In the genomic region with DNA sequence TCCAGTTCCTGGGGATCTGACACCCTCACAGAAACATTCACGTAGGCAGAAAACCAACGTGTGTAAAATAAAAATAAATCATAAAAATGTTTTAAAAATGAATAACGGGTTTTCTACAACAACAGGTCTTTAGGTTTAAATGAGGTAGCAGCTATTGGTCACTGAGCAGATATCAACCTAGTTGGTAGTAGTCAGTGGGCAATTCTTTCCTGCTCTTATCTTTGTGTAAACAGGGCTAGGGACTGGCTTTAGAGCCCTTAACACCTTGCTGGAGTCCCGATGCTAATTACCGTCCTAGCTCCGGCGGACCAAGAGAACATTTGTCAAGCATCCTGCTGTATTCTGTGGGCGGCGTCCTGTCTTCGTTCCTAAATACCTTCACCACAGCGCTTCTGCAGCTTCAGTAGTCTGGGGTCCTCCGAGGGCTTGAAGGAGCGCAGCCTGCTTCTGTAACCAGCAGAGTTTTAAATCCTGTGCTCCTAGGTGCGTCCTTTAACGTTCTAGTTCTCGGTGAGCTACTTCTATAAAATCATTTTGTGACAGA, we compare ENCODE assay signal across 10 mouse cellular contexts. TPM values are rescaled to one million over a fixed set of nuclear protein-coding genes. Genes with fewer than 3 reads are reported as not detected.
DNase-seq lines count a peak whose midpoint lies in the region; ATAC-seq and TF ChIP-seq lines count a peak whose summit lies in the region.
"Had no signal": no experiment of that assay in that cellular context is flagged by ENCODE, and none has a peak within 500 bp of the region (broad histone marks: within the 10 kb centered on the region; RNA-seq: fewer than 3 reads in every experiment).

No protein-coding gene starts in this region.

- no peaks in the 10 kb centered on the region; the same call in 1 of the 2 replicates for H3K27me3 ChIP-seq in embryonic facial prominence, embryonic 15.5 days
- H3K27me3 ChIP-seq in limb, embryonic 10.5 days (ENCODE audit: low read depth, poor library complexity, severe bottlenecking) = peaks cover 42% of the 10 kb centered on the region
- H3K27me3 ChIP-seq in neural tube, embryonic 15.5 days (replicated peaks) = no peaks in the 10 kb centered on the region

- H3K4me3 ChIP-seq in left cerebral cortex, adult 2 months = peak overlapping the region; percentile 17; the same call in 1 of the 2 replicates
- H3K4me3 ChIP-seq in embryonic facial prominence, embryonic 15.5 days (replicated peaks) = peak overlapping the region; percentile 28; the same call in 1 of the 2 replicates
- H3K4me3 ChIP-seq in limb, embryonic 10.5 days = peak overlapping the region; percentile 50
- H3K4me3 ChIP-seq in neural tube, embryonic 15.5 days (replicated peaks) = peak overlapping the region; percentile 33

- H3K27ac ChIP-seq in left cerebral cortex, adult 2 months = no peak overlapping the region
- no peak overlapping the region for H3K27ac ChIP-seq in embryonic facial prominence, embryonic 15.5 days (replicated peaks)
- no peak overlapping the region for H3K27ac ChIP-seq in limb, embryonic 10.5 days
- H3K27ac ChIP-seq in neural tube, embryonic 15.5 days (replicated peaks) = no peak overlapping the region

- H3K4me1 ChIP-seq in embryonic facial prominence, embryonic 15.5 days = peaks cover 14% of the 10 kb centered on the region
- H3K4me1 ChIP-seq in limb, embryonic 10.5 days = peaks cover 34% of the 10 kb centered on the region
- H3K4me1 ChIP-seq in neural tube, embryonic 15.5 days = peaks cover 13% of the 10 kb centered on the region

- no peak overlapping the region for H3K9ac ChIP-seq in embryonic facial prominence, embryonic 15.5 days
- H3K9ac ChIP-seq in neural tube, embryonic 15.5 days (replicated peaks) = 0 out of 2 replicates have a peak overlapping the region, but pooled peaks have one; percentile 11

- intact Hi-C loops in left cerebral cortex, adult 2 months (cut with DNase I) = no loop called here

- no peak for ATAC-seq in embryonic facial prominence, embryonic 15.5 days (ENCODE audit: insufficient number of reproducible peaks, low FRiP score, low TSS enrichment, low read depth)
- ATAC-seq in neural tube, embryonic 15.5 days (ENCODE audit: low FRiP score) = no peak

- no peaks in the 10 kb centered on the region for H3K36me3 ChIP-seq in embryonic facial prominence, embryonic 15.5 days
- no peaks in the 10 kb centered on the region for H3K36me3 ChIP-seq in limb, embryonic 10.5 days
- H3K36me3 ChIP-seq in neural tube, embryonic 15.5 days = no peaks in the 10 kb centered on the region

- TF ChIP-seq CTCF in left cerebral cortex, adult 2 months (IDR thresholded peaks at IDR 0.05) = no peak

- no peaks in the 10 kb centered on the region for H3K9me3 ChIP-seq in embryonic facial prominence, embryonic 15.5 days (replicated peaks)
- H3K9me3 ChIP-seq in limb, embryonic 10.5 days (replicated peaks) = no peaks in the 10 kb centered on the region
- no peaks in the 10 kb centered on the region for H3K9me3 ChIP-seq in neural tube, embryonic 15.5 days (replicated peaks)

- WGBS in embryonic facial prominence, embryonic 15.5 days = 12% methylated on average over 16 of the region's 16 CpGs
- WGBS in limb, embryonic 10.5 days = 8% methylated on average over 16 of the region's 16 CpGs
- WGBS in neural tube, embryonic 15.5 days = 10% methylated on average over 16 of the region's 16 CpGs

- no peak for DNase-seq in left cerebral cortex, adult 2 months (ENCODE audit: extremely low spot score in 1 of 2, low spot score in 2 of 2)
- DNase-seq in left cerebral cortex, adult 18-20 months (ENCODE audit: low spot score in 2 of 2) = no peak
- peak; percentile 47 for DNase-seq in limb, embryonic 10.5 days (ENCODE audit: low spot score)
- DNase-seq in cerebellum, postnatal 4 days (ENCODE audit: low spot score in 2 of 2) = no peak
- no peak for DNase-seq in thymus, postnatal 36 days
- no peak for DNase-seq in layer of hippocampus, adult 8-10 months (ENCODE audit: low spot score in 2 of 2)
- DNase-seq: kidney, postnatal 14 days had no signal

- peak overlapping the region; percentile 58 for H3K4me2 ChIP-seq in embryonic facial prominence, embryonic 15.5 days (replicated peaks)
- peak overlapping the region; percentile 76 for H3K4me2 ChIP-seq in neural tube, embryonic 15.5 days

RNA-seq across cellular contexts. Expression of gene Tctex1d1, which starts 0.6 kb away (rescaled TPM):
- total RNA-seq in left cerebral cortex, adult 2 months (2021) = under 1 TPM; 0.61 to 0.96 TPM
- under 1 TPM in 1 of 2 experiments, not detected in 1; 0.42 TPM for total RNA-seq in left cerebral cortex, adult 18-20 months (2021)
- 0.83 and 1.8 TPM in 2 replicates for polyA plus RNA-seq in embryonic facial prominence, embryonic 15.5 days (2015; fragmentation: Nextera tagmentation; extraction: Ambion mirVana)
- 0.10 and 0.25 TPM in 2 replicates for polyA plus RNA-seq in limb, embryonic 10.5 days (2016; fragmentation: Nextera tagmentation; extraction: Ambion mirVana)
- 2.7 and 3.2 TPM in 2 replicates for polyA plus RNA-seq in neural tube, embryonic 15.5 days (2015; fragmentation: Nextera tagmentation; extraction: Ambion mirVana)
- 1 to 10 TPM in 1 of 4 experiments, under 1 TPM in 2, not detected in 1; 0.37 to 1.3 (median 0.55) TPM for total RNA-seq in layer of hippocampus, adult 8-10 months (2022)

RNA-seq across cellular contexts. Expression of gene Insl5, which starts 48.8 kb away (rescaled TPM):
- total RNA-seq in left cerebral cortex, adult 2 months (2021) = 1 to 10 TPM; 1.8 to 3.1 TPM
- total RNA-seq in left cerebral cortex, adult 18-20 months (2021) = 1 to 10 TPM in 1 of 2 experiments, not detected in 1; 1.2 TPM
- not detected in 2 replicates for polyA plus RNA-seq in embryonic facial prominence, embryonic 15.5 days (2015; fragmentation: Nextera tagmentation; extraction: Ambion mirVana)
- not detected in 2 replicates for polyA plus RNA-seq in limb, embryonic 10.5 days (2016; fragmentation: Nextera tagmentation; extraction: Ambion mirVana)
- 1.0 and 1.5 TPM in 2 replicates for polyA plus RNA-seq in neural tube, embryonic 15.5 days (2015; fragmentation: Nextera tagmentation; extraction: Ambion mirVana)
- 1 to 10 TPM in 2 of 4 experiments, under 1 TPM in 2; 0.59 to 2.4 (median 0.97) TPM for total RNA-seq in layer of hippocampus, adult 8-10 months (2022)
- total RNA-seq: common myeloid progenitor, adult 5-6 weeks had no signal
